Mouse (Mus musculus): ENCODE measurements around the gene Mprip. TPM values are rescaled to one million over a fixed set of nuclear protein-coding genes. Genes with fewer than 3 reads are reported as not detected.
"Not testable (repeated sequence)": the region's sequence is repeated elsewhere in the genome, so short reads cannot be mapped to it uniquely, and the experiment has no call there.

Mprip gene
- total and polyA plus RNA-seq, 2 experiments from 2014 or later = 35.9 to 135 TPM

GRCm38 (mm10) chr11:59732407-59733066, 71.4 kb downstream of the Mprip start:
- no peak overlapping the region for H3K9ac ChIP-seq (replicated peaks; ENCODE audit: low read depth, low read length)
- no peaks in the 10 kb centered on the region for H3K9me3 ChIP-seq (replicated peaks; ENCODE audit: control insufficient read depth, low read length)
- 69% methylated on average over 1 of the region's 1 CpGs for WGBS
- H3K4me2 ChIP-seq (ENCODE audit: low read depth, low read length) = no peak overlapping the region
- peak overlapping the region; percentile 61 for H3K27ac ChIP-seq (ENCODE audit: low read depth)
- TF ChIP-seq EP300 (IDR thresholded peaks at IDR 0.05; ENCODE audit: low read depth) (no peak), CTCF (IDR thresholded peaks at IDR 0.05; ENCODE audit: low read depth) (peak; percentile 25; the same call in 1 of the 2 replicates)
- peak; percentile 37 for DNase-seq (ENCODE audit: low spot score)
- H3K36me3 ChIP-seq (replicated peaks; ENCODE audit: control insufficient read depth, insufficient read depth, low read length) = peaks cover 89% of the 10 kb centered on the region
- ATAC-seq (ENCODE audit: insufficient read depth, low read depth) = peak; percentile 55; the same call in 1 of the 2 replicates
- no peaks in the 10 kb centered on the region for H3K27me3 ChIP-seq (ENCODE audit: control insufficient read depth, insufficient read depth, low read length)
- H3K4me1 ChIP-seq (ENCODE audit: control insufficient read depth, insufficient read depth) = no peaks in the 10 kb centered on the region
- H3K4me3 ChIP-seq (ENCODE audit: low read depth, low read length) = no peak overlapping the region

GRCm38 (mm10) chr11:59733600-59733999, 72.5 kb downstream of the Mprip start:
- 0 out of 2 replicates have a peak, but pooled peaks have one; percentile 4 for TF ChIP-seq CTCF (IDR thresholded peaks at IDR 0.05; ENCODE audit: low read depth)
- H3K27ac ChIP-seq (ENCODE audit: low read depth); H3K4me1 ChIP-seq (ENCODE audit: control insufficient read depth, insufficient read depth); DNase-seq (ENCODE audit: low spot score); H3K4me3 ChIP-seq (ENCODE audit: low read depth, low read length); H3K9me3 ChIP-seq (replicated peaks; ENCODE audit: control insufficient read depth, low read length); ATAC-seq (ENCODE audit: insufficient read depth, low read depth); H3K9ac ChIP-seq (replicated peaks; ENCODE audit: low read depth, low read length); H3K4me2 ChIP-seq (ENCODE audit: low read depth, low read length); H3K27me3 ChIP-seq (ENCODE audit: control insufficient read depth, insufficient read depth, low read length): not testable (repeated sequence)
- peaks cover 89% of the 10 kb centered on the region for H3K36me3 ChIP-seq (replicated peaks; ENCODE audit: control insufficient read depth, insufficient read depth, low read length)
- WGBS = 79% methylated on average over 5 of the region's 5 CpGs

GRCm38 (mm10) chr11:59734335-59734734, 73.2 kb downstream of the Mprip start:
- no peak overlapping the region for H3K4me3 ChIP-seq (ENCODE audit: low read depth, low read length)
- peaks cover 90% of the 10 kb centered on the region for H3K36me3 ChIP-seq (replicated peaks; ENCODE audit: control insufficient read depth, insufficient read depth, low read length)
- DNase-seq (ENCODE audit: low spot score) = no peak
- TF ChIP-seq EP300 (IDR thresholded peaks at IDR 0.05; ENCODE audit: low read depth) (no peak), CTCF (IDR thresholded peaks at IDR 0.05; ENCODE audit: low read depth) (no peak)
- H3K27ac ChIP-seq (ENCODE audit: low read depth) = no peak overlapping the region
- H3K4me2 ChIP-seq (ENCODE audit: low read depth, low read length) = no peak overlapping the region
- H3K9me3 ChIP-seq (replicated peaks; ENCODE audit: control insufficient read depth, low read length) = no peaks in the 10 kb centered on the region
- no peak overlapping the region for H3K9ac ChIP-seq (replicated peaks; ENCODE audit: low read depth, low read length)
- no peak for ATAC-seq (ENCODE audit: insufficient read depth, low read depth)
- H3K4me1 ChIP-seq (ENCODE audit: control insufficient read depth, insufficient read depth) = no peaks in the 10 kb centered on the region
- 90% methylated on average over 1 of the region's 1 CpGs for WGBS
- H3K27me3 ChIP-seq (ENCODE audit: control insufficient read depth, insufficient read depth, low read length) = no peaks in the 10 kb centered on the region

GRCm38 (mm10) chr11:59735938-59736337, 74.8 kb downstream of the Mprip start:
- WGBS = 88% methylated on average over 4 of the region's 4 CpGs
- H3K27ac ChIP-seq (ENCODE audit: low read depth); H3K4me2 ChIP-seq (ENCODE audit: low read depth, low read length); H3K27me3 ChIP-seq (ENCODE audit: control insufficient read depth, insufficient read depth, low read length); H3K4me3 ChIP-seq (ENCODE audit: low read depth, low read length); H3K9me3 ChIP-seq (replicated peaks; ENCODE audit: control insufficient read depth, low read length); H3K4me1 ChIP-seq (ENCODE audit: control insufficient read depth, insufficient read depth); ATAC-seq (ENCODE audit: insufficient read depth, low read depth); DNase-seq (ENCODE audit: low spot score); H3K9ac ChIP-seq (replicated peaks; ENCODE audit: low read depth, low read length): not testable (repeated sequence)
- peaks cover 91% of the 10 kb centered on the region for H3K36me3 ChIP-seq (replicated peaks; ENCODE audit: control insufficient read depth, insufficient read depth, low read length)

- no peak overlapping the region for H3K4me2 ChIP-seq (ENCODE audit: low read depth, low read length)
- H3K36me3 ChIP-seq (replicated peaks; ENCODE audit: control insufficient read depth, insufficient read depth, low read length) = peaks cover 93% of the 10 kb centered on the region
- no peak overlapping the region for H3K9ac ChIP-seq (replicated peaks; ENCODE audit: low read depth, low read length)
- no peaks in the 10 kb centered on the region for H3K27me3 ChIP-seq (ENCODE audit: control insufficient read depth, insufficient read depth, low read length)
- H3K4me3 ChIP-seq (ENCODE audit: low read depth, low read length) = no peak overlapping the region
- no peak overlapping the region for H3K27ac ChIP-seq (ENCODE audit: low read depth)
- WGBS = 92% methylated on average over 12 of the region's 12 CpGs
- H3K9me3 ChIP-seq (replicated peaks; ENCODE audit: control insufficient read depth, low read length) = no peaks in the 10 kb centered on the region
- H3K4me1 ChIP-seq (ENCODE audit: control insufficient read depth, insufficient read depth) = no peaks in the 10 kb centered on the region
- TF ChIP-seq CTCF (IDR thresholded peaks at IDR 0.05; ENCODE audit: low read depth) (no peak), EP300 (IDR thresholded peaks at IDR 0.05; ENCODE audit: low read depth) (no peak)
- DNase-seq (ENCODE audit: low spot score) (no peak), ATAC-seq (ENCODE audit: insufficient read depth, low read depth) (no peak)
Observed at GRCm38 (mm10) chr11:59737250-59737649, 76.1 kb downstream of the Mprip start.

- H3K36me3 ChIP-seq (replicated peaks; ENCODE audit: control insufficient read depth, insufficient read depth, low read length) = peaks cover 98% of the 10 kb centered on the region
- H3K27ac ChIP-seq (ENCODE audit: low read depth) = no peak overlapping the region
- no peak overlapping the region for H3K9ac ChIP-seq (replicated peaks; ENCODE audit: low read depth, low read length)
- ATAC-seq (ENCODE audit: insufficient read depth, low read depth) (no peak), DNase-seq (ENCODE audit: low spot score) (no peak)
- H3K9me3 ChIP-seq (replicated peaks; ENCODE audit: control insufficient read depth, low read length) = no peaks in the 10 kb centered on the region
- WGBS = 72% methylated on average over 2 of the region's 2 CpGs
- no peaks in the 10 kb centered on the region for H3K27me3 ChIP-seq (ENCODE audit: control insufficient read depth, insufficient read depth, low read length)
- no peaks in the 10 kb centered on the region for H3K4me1 ChIP-seq (ENCODE audit: control insufficient read depth, insufficient read depth)
- no peak overlapping the region for H3K4me2 ChIP-seq (ENCODE audit: low read depth, low read length)
- TF ChIP-seq CTCF (IDR thresholded peaks at IDR 0.05; ENCODE audit: low read depth) = no peak
- TF ChIP-seq EP300 (IDR thresholded peaks at IDR 0.05; ENCODE audit: low read depth) = no peak
- no peak overlapping the region for H3K4me3 ChIP-seq (ENCODE audit: low read depth, low read length)
Observed at GRCm38 (mm10) chr11:59739996-59740395, 78.9 kb downstream of the Mprip start.
